Mouse (Mus musculus): Measurements from ENCODE around the gene Clcnkb.

Clcnkb gene

GRCm38 (mm10) chr4:141415924-141416323 is at the start of gene Clcnkb:
Clcnkb (minus strand) TSS chr4:141416014.
- no peak for DNase-seq (ENCODE audit: low read depth, low spot score)

GRCm38 (mm10) chr4:141464722-141465121 is 48.9 kb upstream of the Clcnkb start:
- no peak for DNase-seq (ENCODE audit: low read depth, low spot score)

DNA sequence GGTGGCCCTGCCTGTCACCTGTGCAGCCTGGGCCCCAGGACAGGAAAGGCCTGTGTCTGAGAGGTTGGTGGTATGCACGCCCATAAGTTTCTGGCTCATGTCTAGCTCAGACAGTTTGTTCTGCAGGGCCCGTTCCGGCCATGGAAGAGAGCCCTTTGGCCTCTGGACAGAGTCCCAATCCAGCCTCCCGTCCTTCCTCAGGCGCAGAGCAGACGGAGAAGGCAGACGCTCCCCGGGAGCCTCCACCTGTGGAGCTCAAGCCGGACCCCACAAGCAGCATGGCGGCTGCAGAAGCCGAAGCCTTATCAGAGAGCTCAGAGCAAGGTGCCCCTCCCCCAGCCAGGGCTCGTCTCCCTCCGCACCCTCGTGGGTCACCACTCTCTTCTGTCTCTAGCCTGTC is 47.7 kb upstream of the Clcnkb start:
- no peak for DNase-seq (ENCODE audit: low read depth, low spot score)

DNA sequence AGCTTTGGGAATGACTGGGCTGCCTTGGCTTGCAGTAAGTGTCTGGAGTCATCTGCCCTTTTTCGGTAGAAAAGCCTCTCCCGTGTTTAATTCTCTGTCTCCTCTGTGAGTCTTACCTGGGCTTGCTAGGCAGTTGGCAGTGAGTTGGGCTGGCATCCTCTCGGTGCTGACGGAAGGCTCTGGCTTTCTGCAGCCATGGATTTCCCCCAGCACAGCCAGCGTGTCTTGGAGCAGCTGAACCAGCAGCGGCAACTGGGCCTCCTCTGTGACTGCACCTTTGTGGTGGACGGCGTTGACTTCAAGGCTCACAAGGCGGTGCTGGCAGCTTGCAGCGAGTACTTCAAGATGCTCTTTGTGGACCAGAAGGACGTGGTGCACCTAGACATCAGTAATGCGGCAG is 45.8 kb upstream of the Clcnkb start:
- peak; percentile 46 for DNase-seq (ENCODE audit: low read depth, low spot score)

DNA sequence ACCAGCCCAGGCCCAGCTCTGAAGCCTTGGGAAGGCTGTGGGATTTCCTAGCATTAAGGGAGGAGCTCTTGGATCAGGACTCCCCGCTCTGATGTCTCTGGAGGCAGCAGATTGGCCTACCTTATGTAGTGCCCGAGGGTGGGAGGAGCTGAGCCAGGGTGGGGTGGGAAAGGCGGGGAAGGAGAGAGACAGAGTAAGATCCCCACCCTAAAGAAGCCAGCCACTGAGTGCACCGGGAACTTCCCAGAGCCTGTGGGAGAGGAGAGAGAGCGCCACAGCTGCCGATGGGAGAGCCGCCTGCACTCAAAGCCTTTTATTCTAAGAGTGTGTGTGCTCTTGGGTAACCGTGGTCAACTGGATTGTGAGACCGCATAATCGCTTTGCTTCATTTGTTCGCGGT is 45.3 kb upstream of the Clcnkb start:
- DNase-seq (ENCODE audit: low read depth, low spot score), result peak; percentile 67

GRCm38 (mm10) chr4:141460481-141460880 is 44.7 kb upstream of the Clcnkb start:
- no peak for DNase-seq (ENCODE audit: low read depth, low spot score)

DNA sequence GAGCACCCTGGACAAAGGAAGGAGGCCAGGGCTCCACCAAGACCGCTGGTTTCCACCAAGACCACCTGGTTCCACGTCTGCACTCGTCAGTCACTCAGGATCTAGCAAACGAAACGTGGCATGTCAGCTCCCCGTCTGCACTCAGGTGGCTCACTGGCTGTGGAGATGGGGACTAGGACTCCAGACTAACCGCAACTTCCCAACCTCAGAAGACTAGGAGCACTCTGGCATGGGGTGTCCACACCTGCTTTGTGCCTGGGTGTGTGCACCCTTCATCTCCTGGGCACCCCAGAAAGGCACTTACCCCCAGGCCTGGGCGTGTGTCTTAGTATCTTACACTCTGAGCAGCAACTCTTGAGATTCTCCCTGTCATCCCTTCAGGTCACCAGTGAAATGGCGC is 44.0 kb upstream of the Clcnkb start:
- DNase-seq (ENCODE audit: low read depth, low spot score), result no peak

DNA sequence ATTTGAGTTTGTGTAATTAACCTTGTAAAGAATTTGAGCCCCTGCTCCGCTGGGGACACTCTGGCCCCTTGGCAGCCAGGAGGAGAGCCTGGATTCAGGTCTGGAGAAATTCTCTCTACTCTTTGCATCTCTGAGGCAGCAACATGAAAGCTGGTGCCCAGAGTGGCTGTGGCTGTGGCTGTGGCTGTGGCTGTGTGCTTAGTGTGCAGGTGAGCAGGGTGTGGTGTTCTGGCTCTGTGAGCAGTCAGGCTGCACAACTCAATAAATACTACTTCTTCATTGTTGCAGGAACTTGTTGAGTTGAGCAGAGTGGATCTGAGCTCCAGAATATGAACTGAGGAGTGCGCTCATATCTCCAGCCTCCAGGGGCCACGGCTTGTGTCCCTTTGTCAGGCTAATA is 43.1 kb upstream of the Clcnkb start:
- DNase-seq (ENCODE audit: low read depth, low spot score), result no peak

GRCm38 (mm10) chr4:141458236-141458635 is 42.4 kb upstream of the Clcnkb start:
- DNase-seq (ENCODE audit: low read depth, low spot score), result no peak

- no peak for DNase-seq (ENCODE audit: low read depth, low spot score)
Measured at GRCm38 (mm10) chr4:141456193-141456938, 40.6 kb upstream of the Clcnkb start.

DNA sequence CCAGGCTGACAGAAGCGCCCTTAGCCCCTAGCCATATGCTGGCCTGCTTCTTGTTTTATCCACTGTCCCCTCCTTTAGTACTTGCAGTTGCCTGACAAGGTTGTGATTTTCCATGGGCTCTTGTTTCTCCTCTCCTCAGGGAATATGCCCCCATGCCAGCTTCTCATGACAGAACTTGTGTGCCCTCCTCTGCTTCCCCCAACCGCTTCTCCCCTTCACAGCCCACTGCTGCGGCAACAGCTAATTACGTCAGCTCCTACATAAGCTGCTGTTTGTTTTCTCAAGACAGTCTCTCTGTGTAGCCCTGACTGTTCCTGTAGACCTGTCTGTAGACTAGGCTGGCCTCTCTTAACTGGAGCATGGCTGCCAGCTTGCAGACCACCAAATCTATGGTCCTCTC is 39.7 kb upstream of the Clcnkb start:
- peak; percentile 48 for DNase-seq (ENCODE audit: low read depth, low spot score)

DNA sequence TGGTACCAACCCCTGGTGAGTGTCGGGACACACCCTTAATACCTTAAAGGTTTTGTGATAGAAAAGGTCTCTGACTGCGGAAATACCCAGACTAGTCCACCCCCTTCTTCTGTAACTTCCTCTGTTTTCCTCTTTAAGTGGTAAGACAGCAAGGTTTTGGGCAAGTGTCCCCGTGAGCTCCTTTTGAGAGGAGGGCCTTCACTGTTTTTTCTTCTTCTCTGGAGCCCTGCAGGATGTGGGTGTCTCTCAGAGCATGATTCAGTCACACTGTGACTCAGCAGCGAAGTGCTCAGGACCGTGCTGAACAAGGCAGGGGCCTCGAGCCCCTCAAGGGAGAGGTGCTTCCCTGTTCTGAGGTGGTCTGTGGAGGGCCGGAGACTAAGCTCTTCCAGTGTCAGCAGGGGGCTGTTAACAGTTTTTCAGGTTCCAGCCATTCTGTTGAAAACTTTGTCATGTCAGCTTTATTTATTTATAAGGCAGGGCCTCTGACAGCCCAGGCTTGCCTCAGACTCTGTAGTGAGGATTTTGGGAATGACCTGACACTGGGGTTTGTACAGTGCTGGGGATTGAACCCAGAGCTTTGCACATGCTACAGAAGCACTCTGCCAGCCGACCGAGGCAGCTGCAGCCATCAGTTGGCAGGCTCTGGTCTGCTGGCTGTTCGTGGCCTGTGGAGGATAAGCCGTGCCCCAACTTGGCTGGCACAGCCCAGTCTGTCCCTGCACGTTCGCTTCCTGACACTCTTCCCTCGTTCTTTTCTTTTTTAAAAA is 39.0 kb upstream of the Clcnkb start:
- peak; percentile 87 for DNase-seq (ENCODE audit: low read depth, low spot score)

GRCm38 (mm10) chr4:141451916-141452450 is 36.2 kb upstream of the Clcnkb start:
- no peak for DNase-seq (ENCODE audit: low read depth, low spot score)

- DNase-seq (ENCODE audit: low read depth, low spot score), result no peak
Measured at GRCm38 (mm10) chr4:141451251-141451650, 35.4 kb upstream of the Clcnkb start.

DNA sequence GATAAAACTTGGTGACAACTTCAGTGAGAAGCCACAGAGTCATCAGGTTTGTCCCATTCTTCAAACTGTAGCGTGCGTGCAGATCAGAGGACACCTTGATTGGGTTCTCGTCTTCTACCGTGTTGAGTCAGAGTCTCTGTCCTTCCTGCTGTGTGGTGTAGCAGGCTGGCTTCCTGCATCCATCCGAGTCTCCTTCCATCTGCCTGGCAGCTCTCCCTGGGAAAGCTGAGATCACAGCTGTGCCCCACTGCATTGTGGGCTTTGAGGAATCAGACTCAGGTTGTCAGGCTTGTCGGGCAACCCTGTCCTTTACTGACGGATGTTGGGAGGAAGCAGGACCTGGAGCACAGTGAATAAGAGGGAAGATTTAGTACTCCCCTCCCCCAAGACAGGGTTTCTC is 30.4 kb upstream of the Clcnkb start:
- peak; percentile 63 for DNase-seq (ENCODE audit: low read depth, low spot score)

- peak; percentile 45 for DNase-seq (ENCODE audit: low read depth, low spot score)
Measured at GRCm38 (mm10) chr4:141445328-141445720, 29.5 kb upstream of the Clcnkb start.

- peak; percentile 94 for DNase-seq (ENCODE audit: low read depth, low spot score)
Measured at GRCm38 (mm10) chr4:141444451-141445327, 28.9 kb upstream of the Clcnkb start, which contains the start of gene Zbtb17. Zbtb17 (plus strand) TSS chr4:141444654.

DNA sequence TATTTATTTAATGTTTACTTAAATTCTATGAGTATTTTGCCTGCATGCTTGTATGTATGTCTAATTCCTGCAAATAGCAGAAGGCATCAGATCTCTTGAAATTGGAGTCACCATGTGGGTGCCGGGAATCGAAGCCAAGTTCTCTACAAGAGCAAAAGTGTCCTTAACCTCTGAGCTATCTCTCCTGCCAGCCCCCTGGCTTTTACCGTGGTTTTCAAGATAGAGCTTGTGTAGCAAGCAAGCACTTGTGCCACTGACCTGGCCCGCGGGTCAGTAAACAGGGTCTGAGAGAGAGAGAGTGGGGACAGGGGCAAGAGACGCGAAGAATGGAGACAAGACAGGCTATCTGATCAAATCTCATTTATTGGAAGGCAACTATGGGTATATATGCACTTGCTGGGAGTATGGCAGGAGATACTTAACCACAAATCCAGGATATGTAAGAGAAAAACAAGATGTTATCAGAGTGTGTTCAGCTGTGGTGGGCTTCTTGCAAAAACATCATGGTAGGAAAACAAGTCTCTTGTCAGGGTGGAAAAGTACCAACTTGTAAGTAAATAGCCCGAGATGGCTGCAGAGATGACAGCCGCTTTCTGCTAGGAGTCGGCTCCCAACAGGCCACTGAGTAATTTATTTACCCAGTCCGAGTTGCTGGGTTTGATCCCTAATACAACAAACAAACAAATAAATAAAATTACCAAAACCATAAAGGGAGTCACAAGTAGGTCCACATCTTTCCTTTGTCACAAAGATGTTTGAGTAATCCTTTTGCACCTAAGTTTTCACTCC is 28.0 kb upstream of the Clcnkb start:
- no peak for DNase-seq (ENCODE audit: low read depth, low spot score)

DNA sequence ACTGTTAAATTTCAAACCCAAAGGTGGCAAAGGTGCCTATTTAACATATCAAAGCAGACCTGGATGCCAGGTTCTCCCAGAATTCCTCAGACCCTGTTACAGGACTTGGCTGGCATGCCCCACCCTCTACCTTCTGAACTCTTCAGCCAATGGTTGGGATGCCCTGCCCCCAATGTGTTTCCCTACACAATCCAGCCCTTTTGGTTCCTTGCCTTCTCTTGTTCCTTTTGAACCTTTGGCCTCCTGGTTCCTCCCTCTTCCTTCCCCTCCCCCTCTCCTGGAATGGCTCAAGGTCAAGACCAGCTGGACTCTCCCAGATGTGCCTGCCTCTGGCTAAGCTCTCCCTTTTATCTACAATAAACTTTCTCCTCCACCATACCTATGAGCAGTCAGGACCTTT is 25.1 kb upstream of the Clcnkb start:
- no peak for DNase-seq (ENCODE audit: low read depth, low spot score)

DNA sequence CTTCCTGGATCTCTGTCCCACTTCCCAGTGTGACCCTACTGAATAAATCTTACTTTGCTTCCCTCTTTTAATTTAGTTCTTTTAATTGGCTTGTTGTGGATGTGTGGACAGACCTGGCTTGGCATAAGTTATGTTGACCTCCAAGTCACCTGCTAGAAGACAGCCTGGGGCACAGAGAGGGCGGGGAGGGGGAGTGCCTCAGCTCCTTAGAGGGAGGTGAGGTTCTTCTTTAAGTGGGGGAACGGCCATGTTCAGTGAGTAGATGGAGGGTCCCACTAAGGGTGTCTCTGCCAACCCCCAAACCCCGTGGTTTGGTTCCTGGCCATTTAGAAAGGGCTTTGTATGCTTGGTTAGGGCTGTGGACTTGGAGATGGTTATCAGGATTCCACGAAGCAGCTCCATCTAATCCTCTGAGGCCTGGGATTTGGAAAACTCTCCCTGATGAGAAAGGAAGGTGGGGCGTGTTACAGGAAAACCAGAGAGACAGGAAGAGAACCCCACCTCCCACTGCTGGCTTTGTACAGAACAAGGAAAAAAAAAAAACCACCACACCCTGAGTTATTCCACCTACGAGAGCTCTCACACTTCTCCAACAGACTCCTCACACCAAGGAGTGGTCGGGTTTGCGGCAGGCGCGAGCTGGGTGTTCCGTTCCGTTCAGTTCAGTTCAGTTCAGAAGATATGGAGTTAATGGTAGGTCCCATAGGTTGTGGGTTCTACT is 23.4 kb upstream of the Clcnkb start:
- peak; percentile 39 for DNase-seq (ENCODE audit: low read depth, low spot score)

All from brain, adult 2 months (tissue).